Mouse (Mus musculus): ENCODE results near the gene Zfp598.
"Not testable (repeated sequence)": the region's sequence is repeated elsewhere in the genome, so short reads cannot be mapped to it uniquely, and the experiment has no call there.

Gene Zfp598

DNA sequence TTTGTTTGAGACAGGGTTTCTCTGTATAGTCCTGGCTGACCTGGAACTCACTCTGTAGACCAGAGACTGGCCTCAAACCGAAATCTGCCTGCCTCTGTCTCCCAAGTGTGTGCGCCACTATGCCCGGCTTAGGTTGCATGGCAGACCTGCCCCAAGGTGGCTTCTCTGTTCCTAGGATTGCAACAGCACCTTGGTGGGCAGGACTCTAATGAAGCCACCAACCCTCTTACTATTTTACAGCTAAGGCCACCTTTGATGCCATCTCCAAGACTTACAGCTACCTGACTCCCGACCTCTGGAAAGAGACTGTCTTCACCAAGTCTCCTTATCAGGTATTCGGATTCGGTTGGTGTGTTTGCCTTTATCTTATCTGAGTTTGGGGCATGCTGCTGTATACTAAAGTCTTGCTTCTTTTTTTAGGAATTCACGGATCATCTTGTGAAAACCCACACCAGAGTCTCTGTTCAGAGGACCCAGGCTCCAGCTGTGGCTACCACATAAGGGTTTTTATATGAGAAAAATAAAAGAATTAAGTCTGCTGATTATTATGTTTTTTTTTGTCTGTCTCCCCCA is 52.0 kb downstream of the Zfp598 start:
- DNase-seq (ENCODE audit: low read depth), result not testable (repeated sequence)

DNA sequence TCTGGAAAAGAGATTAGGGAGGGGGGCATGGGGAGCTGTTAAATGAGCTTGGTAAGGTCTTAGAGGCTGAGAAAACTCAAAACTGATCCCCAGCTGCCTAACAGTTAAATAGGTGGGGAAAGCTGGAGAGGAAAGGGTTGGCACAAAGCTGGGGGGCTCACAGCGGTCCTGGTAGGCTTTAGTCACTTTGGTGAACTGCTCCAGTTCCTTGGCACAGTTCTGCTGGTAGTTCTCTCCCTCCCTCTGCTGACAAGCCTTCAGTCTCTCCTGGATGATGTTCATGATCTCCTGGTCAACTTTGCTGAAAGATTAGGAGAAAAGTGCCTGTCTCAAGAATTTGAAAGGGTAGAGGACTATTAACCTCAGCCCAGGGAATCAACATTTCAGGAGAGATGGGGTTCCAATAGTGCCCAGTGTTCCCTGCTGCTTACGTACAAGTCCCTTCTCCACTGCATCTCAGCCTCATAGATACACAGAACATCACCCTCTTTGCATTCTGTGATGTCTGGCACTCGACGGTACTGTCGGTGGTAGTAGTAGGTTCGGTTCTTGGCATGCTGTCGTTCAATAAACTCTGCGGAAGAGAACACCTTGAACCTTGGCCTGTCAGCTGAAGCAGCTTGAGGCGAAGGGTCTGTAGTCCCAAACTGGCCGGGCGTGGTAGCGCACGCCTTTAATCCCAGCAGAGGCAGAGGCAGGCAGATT is 52.9 kb downstream of the Zfp598 start:
- peak; percentile 36 for DNase-seq (ENCODE audit: low read depth)

DNA sequence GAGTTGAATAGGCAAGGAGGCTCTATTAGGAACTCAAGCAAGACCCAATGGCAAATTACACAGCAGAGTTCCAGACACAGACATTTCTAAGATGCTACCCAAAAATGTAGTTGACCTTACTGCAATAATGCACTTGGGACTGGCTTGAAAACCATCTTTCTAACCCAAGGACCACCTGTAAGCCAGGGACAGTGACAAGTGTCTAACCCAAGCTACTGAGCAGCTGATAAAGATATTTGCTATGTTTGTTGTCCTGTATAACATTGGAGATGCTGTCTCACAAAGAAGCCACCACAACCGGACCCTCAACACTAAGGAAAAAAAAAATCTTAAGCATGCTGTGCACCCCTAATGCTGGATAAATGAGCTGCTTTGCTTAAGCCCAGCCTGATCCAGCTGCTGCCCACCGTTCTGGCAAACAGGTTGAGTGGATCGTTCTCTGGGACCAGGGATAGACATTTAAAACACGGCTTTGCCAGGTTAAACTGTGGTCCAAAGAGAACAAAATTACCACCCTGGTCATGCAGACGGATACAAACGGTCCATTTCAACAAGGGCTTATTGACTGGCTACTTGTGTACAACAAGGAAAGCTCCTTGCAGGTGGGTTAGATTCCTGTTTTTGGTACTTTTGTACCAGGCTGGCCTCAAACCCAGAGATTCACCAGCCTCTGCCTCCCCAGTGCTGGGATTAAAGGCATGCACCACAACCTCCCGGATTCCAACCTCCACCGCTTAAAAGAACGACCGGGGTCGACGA is 53.8 kb downstream of the Zfp598 start:
- DNase-seq (ENCODE audit: low read depth), result no peak

DNA sequence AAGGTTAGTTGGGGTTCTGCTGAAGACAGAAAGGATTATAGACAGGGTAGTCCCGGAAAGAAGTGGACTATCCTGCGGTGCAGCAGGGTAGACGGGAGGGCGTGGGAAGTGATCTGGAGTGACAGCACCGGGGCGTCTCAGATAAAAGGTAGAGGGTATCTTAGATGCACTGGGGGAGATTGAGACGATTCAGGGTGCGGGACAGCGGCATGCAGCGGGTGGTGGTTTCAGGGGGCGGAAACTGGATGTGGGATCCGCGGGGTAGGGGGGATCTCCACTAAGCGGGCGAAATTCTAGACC is 54.3 kb downstream of the Zfp598 start:
- DNase-seq (ENCODE audit: low read depth), result no peak

DNA sequence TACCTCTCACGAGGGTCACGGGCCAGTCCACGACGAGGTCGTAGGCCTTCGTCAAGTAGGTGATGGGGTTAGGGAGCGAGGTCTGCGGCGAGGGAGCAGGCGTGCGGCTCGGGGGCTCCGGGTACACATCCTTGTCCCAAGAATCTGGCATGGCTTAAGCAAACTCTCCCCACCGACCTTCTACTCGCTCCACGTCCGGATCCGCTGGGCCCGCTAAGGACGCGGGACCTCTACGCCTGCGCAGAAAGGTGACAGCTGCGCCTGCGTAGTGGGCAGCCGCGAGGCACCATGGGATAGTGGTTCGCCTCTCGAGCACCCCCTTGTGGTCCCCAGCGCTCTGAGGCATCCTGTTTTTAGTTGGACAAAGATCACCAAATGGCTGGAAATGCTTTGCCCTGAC is 54.7 kb downstream of the Zfp598 start, which contains the start of gene Ndufb10:
Gene Ndufb10 (minus strand): TSS at position 295 of the 400 bp plus-strand sequence.
- DNase-seq (ENCODE audit: low read depth), result peak; percentile 99

DNA sequence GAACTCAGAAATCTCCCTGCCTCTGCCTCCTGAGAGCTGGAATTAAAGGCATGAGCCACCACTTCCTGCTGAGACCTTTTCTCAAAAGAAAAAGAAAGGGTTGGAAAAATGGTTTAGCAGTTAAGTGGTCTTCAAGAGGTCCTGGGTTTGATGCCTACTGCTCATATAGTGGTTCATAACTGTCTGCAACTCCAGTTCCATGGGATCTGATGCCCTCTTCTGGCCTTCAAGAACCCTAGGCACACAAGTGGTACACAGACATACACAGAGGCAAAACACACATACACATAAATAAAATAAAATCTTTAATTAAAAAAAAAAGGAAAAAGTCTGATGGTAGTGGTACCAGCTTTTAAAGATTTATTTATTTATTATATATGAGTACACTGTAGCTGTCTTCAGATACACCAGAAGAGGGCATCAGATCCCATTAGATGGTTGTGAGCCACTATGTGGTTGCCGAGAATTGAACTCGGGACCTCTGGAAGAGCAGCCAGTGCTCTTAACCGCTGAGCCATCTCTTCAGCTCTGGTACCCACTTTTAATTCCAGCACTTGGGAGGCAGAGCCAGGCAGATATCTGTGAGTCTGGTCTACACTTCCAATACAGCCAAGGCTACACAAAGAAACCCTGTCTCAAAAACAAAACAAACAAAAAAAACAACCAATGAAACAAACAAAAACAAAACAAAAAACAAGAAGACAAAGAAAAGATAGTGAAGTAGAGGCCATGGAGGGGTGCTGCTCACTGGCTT is 56.3 kb downstream of the Zfp598 start:
- no peak for DNase-seq (ENCODE audit: low read depth)

DNA sequence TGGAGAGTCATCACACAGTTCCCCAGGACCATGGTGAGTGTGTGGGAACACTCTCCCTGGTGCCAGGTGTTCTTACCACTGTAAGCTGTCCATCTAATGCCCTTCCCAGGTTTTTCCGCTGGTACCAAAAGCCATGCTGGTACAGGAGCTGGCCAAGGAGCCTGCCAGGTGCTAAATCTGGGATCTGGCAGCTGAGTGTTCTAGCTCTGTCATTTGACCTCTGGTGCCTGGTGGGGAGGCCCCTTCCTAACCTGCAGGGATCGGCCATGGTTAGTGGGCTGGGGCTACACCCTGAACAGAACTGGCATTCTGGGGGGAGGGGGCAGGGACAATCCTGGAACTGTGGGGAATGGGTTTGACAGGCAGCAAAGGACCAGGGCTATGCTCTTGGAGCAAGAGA is 58.1 kb downstream of the Zfp598 start, which contains the start of gene Rpl3l:
Gene Rpl3l (plus strand): TSS at position 203 of the 400 bp plus-strand sequence.
- DNase-seq (ENCODE audit: low read depth), result no peak

DNA sequence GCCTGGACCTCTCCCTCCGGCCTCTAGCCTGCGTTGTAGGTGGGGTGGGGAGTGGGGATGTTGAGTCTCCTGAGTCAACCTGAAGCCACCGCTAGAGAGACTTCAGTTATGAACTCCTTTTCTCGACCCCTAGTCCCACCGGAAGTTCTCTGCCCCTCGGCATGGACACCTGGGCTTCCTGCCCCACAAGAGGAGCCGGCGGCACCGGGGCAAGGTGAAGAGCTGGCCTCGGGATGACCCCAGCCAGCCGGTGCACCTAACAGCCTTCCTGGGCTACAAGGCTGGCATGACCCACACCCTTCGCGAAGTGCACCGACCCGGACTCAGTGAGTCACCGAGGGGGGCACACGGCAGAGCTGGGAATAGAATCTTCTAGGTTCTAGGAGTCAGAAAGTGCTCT is 58.7 kb downstream of the Zfp598 start:
- DNase-seq (ENCODE audit: low read depth), result no peak

DNA sequence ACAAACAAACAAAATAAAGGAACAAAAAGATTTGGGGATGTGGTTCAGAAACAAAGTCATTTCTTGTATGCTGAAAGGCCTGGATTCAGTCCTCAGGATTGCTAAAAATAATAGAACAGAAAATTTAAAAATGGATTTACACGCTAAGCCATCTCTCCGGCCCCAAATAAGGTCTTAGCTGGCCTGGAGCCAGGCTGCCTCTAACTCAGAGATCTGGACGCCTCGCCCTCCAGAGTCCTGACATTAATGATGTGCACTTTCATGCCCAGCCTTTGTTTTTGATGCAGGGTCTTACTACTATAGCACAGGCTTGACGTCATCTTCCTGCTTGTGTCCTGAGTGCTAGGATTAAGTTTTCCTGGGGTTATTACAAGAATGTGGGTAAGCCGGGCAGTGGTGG is 59.6 kb downstream of the Zfp598 start:
- DNase-seq (ENCODE audit: low read depth), result peak; percentile 52

DNA sequence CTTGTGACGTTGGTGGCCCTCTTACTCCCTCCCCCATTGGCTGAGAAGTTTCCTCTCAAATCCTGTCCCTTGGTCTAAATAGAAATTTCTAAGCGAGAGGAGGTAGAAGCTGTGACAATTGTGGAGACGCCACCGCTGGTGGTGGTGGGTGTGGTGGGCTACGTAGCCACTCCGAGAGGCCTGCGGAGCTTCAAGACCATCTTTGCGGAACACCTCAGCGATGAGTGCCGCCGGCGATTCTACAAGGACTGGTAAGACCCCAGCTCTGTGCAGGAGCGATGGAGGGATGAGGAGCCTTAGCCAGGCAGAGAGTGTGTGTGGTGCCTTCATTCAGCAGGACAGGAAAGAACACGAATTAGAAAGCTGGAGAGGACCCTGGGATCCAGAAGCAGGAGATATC is 61.3 kb downstream of the Zfp598 start:
- no peak for DNase-seq (ENCODE audit: low read depth)
